Mouse (Mus musculus) MEL (cell line): ENCODE data around the gene Foxb2. TPM values are rescaled to one million over a fixed set of nuclear protein-coding genes. Genes with fewer than 3 reads are reported as not detected.

Experiments
- DNase-seq: peaks from one replicate; pipeline ENCODE4 v3.0.0; 2011; ENCODE audit warnings: low read depth, low spot score
- H3K27ac ChIP-seq: 2 replicates; pipeline ENCODE4 v1.5.1; 2012; ENCODE audit warnings: low read depth, mild to moderate bottlenecking, control low read depth, low read length, moderate library complexity; ENCODE audit not compliant: control insufficient read depth
- H3K27me3 ChIP-seq, 2 experiments: fragments of 150-350 bp in 1 of 2; sonication (generic) in 1 of 2; 2 replicates each; pipeline ENCODE4 v1.6.1; 2012; ENCODE audit warnings: low read length in 2 of 2, mild to moderate bottlenecking in 2 of 2, improper control_type of control experiment in 1 of 2, moderate library complexity in 1 of 2; ENCODE audit not compliant: insufficient read depth in 2 of 2, control insufficient read depth in 1 of 2
- H3K36me3 ChIP-seq, 2 experiments: 2 replicates each; pipeline ENCODE4 v1.6.1; 2012 to 2014; ENCODE audit warnings: low read length in 2 of 2, improper control_type of control experiment in 1 of 2, inconsistent platforms in 1 of 2, mild to moderate bottlenecking in 1 of 2; ENCODE audit not compliant: insufficient read depth in 2 of 2, control insufficient read depth in 1 of 2
- H3K4me1 ChIP-seq, 2 experiments: fragments of 150-350 bp in 1 of 2; sonication (generic) in 1 of 2; 2 replicates each; pipeline ENCODE4 v1.6.1; 2012; ENCODE audit warnings: low read length in 2 of 2, improper control_type of control experiment in 1 of 2, mild to moderate bottlenecking in 1 of 2; ENCODE audit not compliant: insufficient read depth in 2 of 2, control insufficient read depth in 1 of 2
- H3K4me3 ChIP-seq, 2 experiments: fragments of 150-350 bp in 1 of 2; sonication (generic) in 1 of 2; 2 replicates each; pipeline ENCODE4 v1.5.1; 2012; ENCODE audit warnings: low read depth in 2 of 2, low read length in 2 of 2, mild to moderate bottlenecking in 2 of 2, moderate library complexity in 2 of 2, control low read depth in 1 of 2, improper control_type of control experiment in 1 of 2; ENCODE audit not compliant: control insufficient read depth in 1 of 2, insufficient read depth in 1 of 2
- H3K79me2 ChIP-seq: 2 replicates; pipeline ENCODE4 v1.6.1; 2012; ENCODE audit warnings: mild to moderate bottlenecking, low read length, moderate library complexity; ENCODE audit not compliant: control insufficient read depth, poor library complexity, insufficient read depth
- H3K9ac ChIP-seq: 2 replicates; pipeline ENCODE4 v1.6.1; 2012; ENCODE audit warnings: low read depth, mild to moderate bottlenecking, control low read depth, low read length, moderate library complexity; ENCODE audit not compliant: control insufficient read depth, poor library complexity, severe bottlenecking
- H3K9me3 ChIP-seq: fragments of 150-350 bp; sonication (generic); replicated peaks from 2 replicates; pipeline ENCODE4 v1.6.1; 2012; ENCODE audit warnings: mild to moderate bottlenecking, low read length, improper control_type of control experiment, moderate library complexity; ENCODE audit not compliant: insufficient read depth
- BHLHE40 ChIP-seq: IDR thresholded peaks from 2 replicates; pipeline ENCODE4 v1.6.1; 2012; ENCODE audit warnings: low read depth, mild to moderate bottlenecking, inconsistent platforms, low read length, improper control_type of control experiment, borderline replicate concordance
- CHD1 ChIP-seq: IDR thresholded peaks from 2 replicates; pipeline ENCODE4 v1.6.1; 2012; ENCODE audit warnings: low read depth, mild to moderate bottlenecking, inconsistent platforms, low read length, improper control_type of control experiment
- CHD2 ChIP-seq: IDR thresholded peaks from 2 replicates; pipeline ENCODE4 v1.6.1; 2011; ENCODE audit warnings: low read length, improper control_type of control experiment
- CTCF ChIP-seq, 3 experiments: IDR thresholded peaks in 2 of 3; conservative IDR thresholded peaks in 1 of 3; 2 replicates each; pipeline ENCODE4 v1.5.1; 2011 to 2012; ENCODE audit warnings: low read length in 3 of 3, low read depth in 2 of 3, mild to moderate bottlenecking in 2 of 3, improper control_type of control experiment in 1 of 3, inconsistent platforms in 1 of 3, mixed read lengths in 1 of 3, moderate library complexity in 1 of 3; ENCODE audit not compliant: control insufficient read depth in 1 of 3, insufficient read depth in 1 of 3, poor library complexity in 1 of 3, severe bottlenecking in 1 of 3
- ELF1 ChIP-seq: IDR thresholded peaks from 2 replicates; pipeline ENCODE4 v1.6.1; 2014; ENCODE audit warnings: low read depth, mild to moderate bottlenecking, inconsistent platforms, low read length, improper control_type of control experiment, moderate library complexity
- ETS1 ChIP-seq: IDR thresholded peaks from 2 replicates; pipeline ENCODE4 v1.6.1; 2012; ENCODE audit warnings: low read depth, mild to moderate bottlenecking, inconsistent platforms, low read length, improper control_type of control experiment, moderate library complexity
- JUND ChIP-seq: IDR thresholded peaks from 2 replicates; pipeline ENCODE4 v1.6.1; 2011; ENCODE audit warnings: low read depth, mild to moderate bottlenecking, improper control_type of control experiment, low read length
- KAT2A ChIP-seq: conservative IDR thresholded peaks from 2 replicates; pipeline ENCODE4 v1.6.1; 2012; ENCODE audit warnings: low read depth, low read length, improper control_type of control experiment, inconsistent platforms
- MEF2A ChIP-seq: IDR thresholded peaks from 2 replicates; pipeline ENCODE4 v1.6.1; 2014; ENCODE audit warnings: low read depth, mild to moderate bottlenecking, inconsistent platforms, low read length, improper control_type of control experiment; ENCODE audit not compliant: poor library complexity, insufficient replicate concordance, severe bottlenecking; ENCODE audit errors: extremely low read depth
- MXI1 ChIP-seq: IDR thresholded peaks from 2 replicates; pipeline ENCODE4 v1.6.1; 2011; ENCODE audit warnings: mild to moderate bottlenecking, low read depth, low read length, improper control_type of control experiment
- MYB ChIP-seq: IDR thresholded peaks from 2 replicates; pipeline ENCODE4 v1.6.1; 2011; ENCODE audit warnings: mild to moderate bottlenecking, low read depth, low read length, improper control_type of control experiment
- MYC ChIP-seq: IDR thresholded peaks from 2 replicates; pipeline ENCODE4 v1.6.1; 2011; ENCODE audit warnings: low read depth, mild to moderate bottlenecking, low read length, improper control_type of control experiment, moderate library complexity
- NELFE ChIP-seq: IDR thresholded peaks from 2 replicates; pipeline ENCODE4 v1.6.1; 2011; ENCODE audit warnings: low read depth, low read length, improper control_type of control experiment
- NRF1 ChIP-seq: IDR thresholded peaks from 2 replicates; pipeline ENCODE4 v1.6.1; 2014; ENCODE audit warnings: low read depth, mild to moderate bottlenecking, inconsistent platforms, low read length, improper control_type of control experiment, moderate library complexity; ENCODE audit not compliant: poor library complexity, insufficient read depth, severe bottlenecking
- POLR2A ChIP-seq, 2 experiments: IDR thresholded peaks; 2 replicates each; pipeline ENCODE4 v1.6.1; 2011 to 2012; ENCODE audit warnings: low read length in 2 of 2, mild to moderate bottlenecking in 2 of 2, control low read depth in 1 of 2, improper control_type of control experiment in 1 of 2, low read depth in 1 of 2, moderate library complexity in 1 of 2; ENCODE audit not compliant: control insufficient read depth in 1 of 2, insufficient read depth in 1 of 2, poor library complexity in 1 of 2
- SIN3A ChIP-seq: IDR thresholded peaks from 2 replicates; pipeline ENCODE4 v1.6.1; 2012; ENCODE audit warnings: low read length, improper control_type of control experiment, inconsistent platforms
- TBP ChIP-seq: IDR thresholded peaks from 2 replicates; pipeline ENCODE4 v1.8.0; 2011; ENCODE audit warnings: low read depth, low read length, improper control_type of control experiment
- ZC3H11A ChIP-seq: IDR thresholded peaks from 2 replicates; pipeline ENCODE4 v1.6.1; 2012; ENCODE audit warnings: low read depth, mild to moderate bottlenecking, inconsistent platforms, low read length, improper control_type of control experiment
- ZNF384 ChIP-seq: IDR thresholded peaks from 2 replicates; pipeline ENCODE4 v1.6.1; 2012; ENCODE audit warnings: low read depth, mild to moderate bottlenecking, inconsistent platforms, low read length, improper control_type of control experiment
- polyA plus RNA-seq, 2 experiments: library from polyadenylated mRNA; stranded (reverse) in 1 of 2; unstranded in 1 of 2; fragments of >175 nt in 1 of 2; fragments of >200 nt in 1 of 2; gene quantifications; 2 replicates each; pipeline versions ENCODE4 v1.2.1 to v1.2.4; 2012; ENCODE audit warnings: low replicate concordance in 2 of 2, low read depth in 1 of 2; ENCODE audit not compliant: insufficient read length in 2 of 2, insufficient read depth in 1 of 2, missing spikeins in 1 of 2
- total RNA-seq: library from RNA; depleted of rRNA; stranded (reverse); fragments of 300-350 nt; gene quantifications from 2 replicates; pipeline ENCODE4 v1.2.3, GENCODE M21; 2012

The Foxb2 gene
- total and polyA plus RNA-seq, 3 experiments: not detected

DNA sequence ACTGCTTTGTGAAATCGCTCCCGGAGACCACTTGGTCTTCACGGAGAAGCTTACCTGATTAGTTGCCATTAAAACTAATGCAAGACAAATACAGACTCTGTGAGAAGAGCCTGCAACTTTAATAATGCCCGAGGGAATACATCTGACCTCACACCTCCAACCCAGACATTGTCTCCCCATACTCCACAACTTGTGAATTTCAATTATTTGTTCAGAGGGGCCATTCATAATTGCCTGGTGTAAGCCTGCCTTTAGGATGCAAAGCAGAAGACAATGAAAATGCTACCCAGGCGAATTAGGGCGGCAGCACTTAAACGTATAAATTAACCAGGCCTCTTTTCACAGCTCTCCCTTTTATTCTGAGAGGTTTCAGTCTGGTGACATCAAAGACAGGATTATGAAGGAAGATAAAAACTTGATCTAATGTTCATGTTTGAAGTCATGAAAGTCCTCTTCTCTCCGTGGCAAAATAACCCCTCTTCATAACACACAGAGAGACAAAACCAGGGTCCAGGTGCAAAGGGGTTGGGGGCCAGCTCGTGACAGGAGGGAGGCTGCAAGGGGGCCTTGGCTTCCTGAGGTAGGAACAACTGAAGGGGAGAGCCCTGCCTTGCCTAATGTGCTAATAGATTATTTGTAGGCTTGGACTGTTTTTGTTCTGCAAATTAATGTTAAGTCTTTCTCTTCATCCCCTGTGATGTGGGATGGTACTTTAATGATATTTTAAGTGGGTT lies 31.9 kb downstream of the Foxb2 start:
- Histone ChIP-seq H3K9ac (no peak overlapping the region), H3K36me3 (no peaks in the 10 kb centered on the region), H3K9me3 (no peaks in the 10 kb centered on the region), H3K79me2 (no peaks in the 10 kb centered on the region), H3K4me1 (no peaks in the 10 kb centered on the region), H3K27me3 (no peaks in the 10 kb centered on the region; a peak in 1 of 4 replicates), H3K4me3 (no peak overlapping the region), H3K27ac (no peak overlapping the region)
- no peak for TF ChIP-seq POLR2A (IDR thresholded peaks at IDR 0.05; ENCODE audit: control insufficient read depth in 1 of 2, insufficient read depth in 1 of 2, low read depth in 1 of 2, low read length in 2 of 2, poor library complexity in 1 of 2)
- TF ChIP-seq JUND: no peak
- TF ChIP-seq ZC3H11A: no peak
- no peak for TF ChIP-seq BHLHE40
- TF ChIP-seq ZNF384: no peak
- no peak for TF ChIP-seq MYB
- TF ChIP-seq ELF1: no peak
- TF ChIP-seq MXI1: no peak
- TF ChIP-seq ETS1: no peak
- TF ChIP-seq MEF2A: no peak
- no peak for TF ChIP-seq NELFE
- TF ChIP-seq CHD1: no peak
- TF ChIP-seq CHD2: no peak
- TF ChIP-seq KAT2A: no peak
- no peak for TF ChIP-seq NRF1
- TF ChIP-seq MYC: no peak
- no peak for DNase-seq

DNA sequence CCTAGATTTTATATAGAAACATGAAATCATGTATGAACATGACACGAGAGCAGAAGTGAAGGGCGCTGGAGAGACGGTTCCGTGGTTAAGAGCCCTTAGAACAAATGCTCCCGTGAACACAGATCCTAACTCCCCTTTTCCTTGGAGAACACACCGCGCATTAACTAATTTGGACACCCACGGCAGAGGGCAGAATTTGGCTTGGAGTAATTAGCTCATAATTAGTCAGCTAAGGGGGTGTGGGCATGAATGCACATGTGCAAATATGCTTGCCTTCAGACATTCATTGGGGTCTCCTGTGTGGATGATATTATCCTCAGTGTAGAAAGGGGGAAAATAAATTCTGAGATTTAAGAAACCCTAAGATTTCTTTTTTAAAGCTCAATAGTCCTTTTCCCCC lies 32.6 kb downstream of the Foxb2 start:
- TF ChIP-seq SIN3A: no peak
- TF ChIP-seq CTCF (IDR thresholded peaks at IDR 0.05 in 2 of 3, conservative IDR thresholded peaks at IDR 0.05 in 1 of 3; ENCODE audit: control insufficient read depth in 1 of 3, insufficient read depth in 1 of 3, low read depth in 2 of 3, low read length in 3 of 3, poor library complexity in 1 of 3, severe bottlenecking in 1 of 3): no peak
- no peak for TF ChIP-seq TBP
- TF ChIP-seq KAT2A: no peak
- H3K4me3 ChIP-seq: no peak overlapping the region
- H3K79me2 ChIP-seq: no peaks in the 10 kb centered on the region
- H3K9me3 ChIP-seq: no peaks in the 10 kb centered on the region
- H3K4me1 ChIP-seq: no peaks in the 10 kb centered on the region
- no peak for DNase-seq
- H3K36me3 ChIP-seq: no peaks in the 10 kb centered on the region
- H3K27ac ChIP-seq: no peak overlapping the region
- H3K27me3 ChIP-seq: no peaks in the 10 kb centered on the region; a peak in 1 of 4 replicates
- no peak overlapping the region for H3K9ac ChIP-seq
